Mouse (Mus musculus) forebrain, embryonic 14.5 days (tissue): ENCODE measurements around the gene Pcsk6. TPM values are rescaled to one million over a fixed set of nuclear protein-coding genes. Genes with fewer than 3 reads are reported as not detected.
A peak's percentile ranks its signal among the peaks of the same experiment; 100 is the strongest.
"Not testable (repeated sequence)": the region's sequence is repeated elsewhere in the genome, so short reads cannot be mapped to it uniquely, and the experiment has no call there.

Experiments
- ATAC-seq: fragments of 200-750 bp; cut with Nextera tagmentation; 2 replicates; pipeline ENCODE4 v1.8.0; 2017; ENCODE audit warnings: mild to moderate bottlenecking, moderate library complexity
- DNase-seq: peaks from one replicate; pipeline ENCODE4 v3.0.0-alpha.2; 2015; ENCODE audit warnings: low spot score
- H3K27ac ChIP-seq: fragments of 300-500 bp; sonication (generic); 2 replicates; pipeline ENCODE4 v1.5.1; 2014; ENCODE audit warnings: low read depth, mild to moderate bottlenecking, control low read depth, low read length, moderate library complexity
- H3K27me3 ChIP-seq: fragments of 300-500 bp; sonication (generic); replicated peaks from 2 replicates; pipeline ENCODE4 v1.6.1; 2014; ENCODE audit warnings: low read length, control low read depth, mixed read lengths; ENCODE audit not compliant: control insufficient read depth, insufficient read depth
- H3K36me3 ChIP-seq: fragments of 300-500 bp; sonication (generic); 2 replicates; pipeline ENCODE4 v1.6.1; 2014; ENCODE audit warnings: low read length, control low read depth; ENCODE audit not compliant: control insufficient read depth, insufficient read depth
- H3K4me1 ChIP-seq: fragments of 300-500 bp; sonication (generic); 2 replicates; pipeline ENCODE4 v1.6.1; 2014; ENCODE audit warnings: antibody characterized with exemption, low read length, control low read depth; ENCODE audit not compliant: control insufficient read depth, insufficient read depth
- H3K4me2 ChIP-seq: fragments of 300-500 bp; sonication (generic); 2 replicates; pipeline ENCODE4 v1.6.1; 2014; ENCODE audit warnings: mild to moderate bottlenecking, control low read depth, low read length
- H3K4me3 ChIP-seq: fragments of 300-500 bp; sonication (generic); 2 replicates; pipeline ENCODE4 v1.5.1; 2014; ENCODE audit warnings: low read depth, low read length, control low read depth
- H3K9ac ChIP-seq: fragments of 300-500 bp; sonication (generic); 2 replicates; pipeline ENCODE4 v1.6.1; 2014; ENCODE audit warnings: mild to moderate bottlenecking, low read length, control low read depth, moderate library complexity
- H3K9me3 ChIP-seq: fragments of 300-500 bp; sonication (generic); replicated peaks from 2 replicates; pipeline ENCODE4 v1.6.1; 2016; ENCODE audit warnings: low read length, control low read depth, mixed read lengths; ENCODE audit not compliant: control insufficient read depth
- WGBS: fragments of 180-500 bp; shearing (Covaris S2); extraction: QIAGEN DNeasy Blood & Tissue Kit; methylation state at CpG from one replicate; pipeline ENCODE4 v1.1.7; 2014; 5-methylcytosine and 5-hydroxymethylcytosine counted together
- polyA plus RNA-seq: library from polyadenylated mRNA; unstranded; fragments of >200 nt; fragmentation: Nextera tagmentation; extraction: Ambion mirVana; gene quantifications from 2 replicates; pipeline ENCODE4 v1.2.1, GENCODE M21; 2014

The Pcsk6 gene
- polyA plus RNA-seq, 1 experiment from 2014 or later = 1.4 TPM

DNA sequence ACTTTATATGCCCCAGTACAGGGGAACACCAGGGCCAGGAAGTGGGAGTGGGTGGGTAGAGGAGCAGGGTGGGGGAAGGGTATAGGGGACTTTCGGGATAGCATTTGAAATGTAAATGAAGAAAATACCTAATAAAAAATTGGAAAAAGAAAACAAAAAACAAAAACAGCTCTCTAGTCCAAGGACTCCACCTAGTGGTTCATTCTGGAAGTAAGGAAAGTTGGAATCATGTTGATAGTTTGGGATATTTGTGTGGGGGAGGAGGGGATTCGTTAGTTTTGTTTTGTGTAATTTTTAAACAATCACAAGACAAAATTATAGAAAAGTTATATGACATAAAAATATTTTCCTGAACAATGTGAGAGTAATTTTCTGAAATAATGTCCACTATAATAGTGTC lies 193.8 kb downstream of the Pcsk6 start:
- H3K4me1 ChIP-seq, H3K9me3 ChIP-seq, H3K4me3 ChIP-seq, H3K4me2 ChIP-seq, H3K9ac ChIP-seq, ATAC-seq, H3K27me3 ChIP-seq, H3K27ac ChIP-seq, H3K36me3 ChIP-seq: not testable (repeated sequence)
- 8% methylated on average over 2 of the region's 2 CpGs for WGBS
- peak; percentile 76 for DNase-seq

GRCm38 (mm10) chr7:66058703-66059102 lies 197.2 kb downstream of the Pcsk6 start, which contains the start of gene Snrpa1:
Snrpa1 (plus strand) TSS chr7:66059003.
- Histone ChIP-seq H3K4me3 (peak within 1 kb of the TSS; percentile 89; the same call in 1 of the 2 replicates), H3K36me3 (peaks cover 15% of the 10 kb centered on the region), H3K4me2 (peak within 1 kb of the TSS; percentile 89), H3K4me1 (peaks cover 13% of the 10 kb centered on the region), H3K27ac (no peak within 1 kb of the TSS), H3K9me3 (no peaks in the 10 kb centered on the region), H3K27me3 (no peaks in the 10 kb centered on the region), H3K9ac (peak within 1 kb of the TSS; percentile 96)
- DNase-seq = no peak
- 75% methylated on average over 1 of the region's 1 CpGs for WGBS
- ATAC-seq = no peak

DNA sequence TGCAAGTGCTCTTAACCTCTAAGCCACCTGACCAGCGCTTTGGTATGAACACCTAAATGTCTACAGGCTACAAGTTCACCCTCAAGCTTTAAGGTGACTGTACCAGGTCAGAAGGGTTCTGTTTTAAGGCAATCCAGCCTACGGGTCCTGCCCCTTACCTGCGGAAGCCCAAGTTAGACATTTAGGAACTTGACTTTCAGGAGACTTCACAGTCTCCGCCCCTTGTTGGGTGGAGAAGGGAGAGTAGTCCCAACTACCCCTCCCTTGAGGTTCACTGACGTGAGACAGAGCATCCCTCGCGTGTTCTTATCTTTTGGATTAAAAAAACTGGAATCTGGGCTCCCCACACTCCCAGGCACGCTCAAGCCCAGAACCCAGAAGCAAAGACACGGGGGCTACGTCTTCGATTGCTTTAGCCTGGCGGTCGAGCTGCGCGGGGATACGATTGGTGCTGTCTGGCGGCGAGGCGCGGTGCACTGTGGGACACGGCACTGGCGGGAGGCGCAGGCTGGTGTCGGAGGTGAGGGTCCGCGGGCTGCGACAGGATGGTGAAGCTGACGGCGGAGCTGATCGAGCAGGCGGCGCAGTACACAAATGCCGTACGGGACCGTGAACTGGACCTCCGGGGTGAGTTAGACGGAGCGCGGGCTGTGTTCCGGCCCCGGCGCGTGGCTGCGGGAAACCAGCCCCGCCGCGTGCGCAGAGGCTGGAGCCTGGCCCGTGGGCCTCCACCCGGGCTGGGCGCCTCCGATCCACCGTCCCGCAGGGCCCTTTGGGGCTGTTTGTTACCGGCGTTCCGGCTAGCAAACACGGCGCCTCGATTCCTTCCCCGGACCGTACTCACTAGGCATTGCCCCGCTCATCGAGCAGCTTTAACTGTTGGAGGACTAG lies 198.8 kb downstream of the Pcsk6 start:
- peak; percentile 97 for ATAC-seq

GRCm38 (mm10) chr7:66061057-66061456 lies 199.5 kb downstream of the Pcsk6 start:
- Histone ChIP-seq H3K27ac (no peak overlapping the region), H3K9me3 (no peaks in the 10 kb centered on the region), H3K4me1 (peaks cover 13% of the 10 kb centered on the region), H3K27me3 (no peaks in the 10 kb centered on the region), H3K4me2 (peak overlapping the region; percentile 89), H3K36me3 (peaks cover 33% of the 10 kb centered on the region), H3K4me3 (peak overlapping the region; percentile 89), H3K9ac (peak overlapping the region; percentile 96)
- WGBS = 1% methylated on average over 14 of the region's 14 CpGs
- no peak for DNase-seq
- ATAC-seq = no peak

More for the DNA sequence above, 198.8 kb downstream of the Pcsk6 start:
- Histone ChIP-seq H3K36me3 (peaks cover 28% of the 10 kb centered on the region), H3K9ac (peak overlapping the region; percentile 96), H3K4me3 (peak overlapping the region; percentile 89), H3K4me2 (peak overlapping the region; percentile 89), H3K9me3 (no peaks in the 10 kb centered on the region), H3K27ac (peak overlapping the region; percentile 44; the same call in 1 of the 2 replicates), H3K4me1 (peaks cover 13% of the 10 kb centered on the region), H3K27me3 (no peaks in the 10 kb centered on the region)
- peak; percentile 92 for DNase-seq
- WGBS = under 1% methylated on average over 62 of the region's 64 CpGs

DNA sequence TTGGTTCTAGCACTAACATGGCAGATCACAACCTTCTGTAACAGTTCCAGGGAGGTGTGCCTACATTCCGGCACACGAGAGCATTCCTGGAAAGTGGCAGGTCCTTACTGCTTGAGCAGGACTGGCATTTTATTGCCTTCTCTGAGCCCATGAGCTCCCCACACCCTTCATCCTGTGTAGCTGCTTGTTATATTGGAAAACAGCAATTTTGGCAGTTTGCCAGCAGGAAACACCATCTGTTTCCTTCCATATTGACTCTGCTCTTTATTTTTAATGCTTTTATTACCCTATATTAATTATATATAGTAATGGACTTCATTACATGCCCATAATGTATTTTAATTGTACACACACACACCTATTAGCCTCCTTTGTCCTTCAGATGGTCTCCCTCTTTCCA lies 214.9 kb downstream of the Pcsk6 start:
- H3K4me1 ChIP-seq = peaks cover 14% of the 10 kb centered on the region
- ATAC-seq (no peak), DNase-seq (peak; percentile 75)
- H3K36me3 ChIP-seq = peaks cover 55% of the 10 kb centered on the region
- 0 out of 2 replicates have a peak overlapping the region, but pooled peaks have one; percentile 1 for H3K27ac ChIP-seq
- H3K4me3 ChIP-seq = no peak overlapping the region
- H3K9me3 ChIP-seq = no peaks in the 10 kb centered on the region
- WGBS = 67% methylated on average over 2 of the region's 2 CpGs
- no peaks in the 10 kb centered on the region for H3K27me3 ChIP-seq
- no peak overlapping the region for H3K4me2 ChIP-seq
- H3K9ac ChIP-seq = no peak overlapping the region

GRCm38 (mm10) chr7:66079364-66080230 lies 218.1 kb downstream of the Pcsk6 start, which contains the start of gene Selenos:
Selenos (plus strand) TSS chr7:66079649.
- peak within 1 kb of the TSS; percentile 83 for H3K4me3 ChIP-seq
- peaks cover 49% of the 10 kb centered on the region for H3K36me3 ChIP-seq
- DNase-seq = peak; percentile 99
- H3K27me3 ChIP-seq = no peaks in the 10 kb centered on the region
- under 1% methylated on average over 65 of the region's 65 CpGs for WGBS
- ATAC-seq = peak; percentile 100
- H3K9me3 ChIP-seq = no peaks in the 10 kb centered on the region
- peaks cover 14% of the 10 kb centered on the region for H3K4me1 ChIP-seq
- H3K9ac ChIP-seq = peak within 1 kb of the TSS; percentile 76
- H3K4me2 ChIP-seq = peak within 1 kb of the TSS; percentile 71
- peak within 1 kb of the TSS; percentile 78 for H3K27ac ChIP-seq

GRCm38 (mm10) chr7:66080231-66080613 lies 218.7 kb downstream of the Pcsk6 start:
- no peaks in the 10 kb centered on the region for H3K27me3 ChIP-seq
- H3K4me2 ChIP-seq = peak overlapping the region; percentile 71
- DNase-seq (peak; percentile 17), ATAC-seq (no peak)
- peak overlapping the region; percentile 83 for H3K4me3 ChIP-seq
- peak overlapping the region; percentile 76 for H3K9ac ChIP-seq
- peaks cover 48% of the 10 kb centered on the region for H3K36me3 ChIP-seq
- H3K4me1 ChIP-seq = peaks cover 14% of the 10 kb centered on the region
- H3K27ac ChIP-seq = no peak overlapping the region
- H3K9me3 ChIP-seq = no peaks in the 10 kb centered on the region
- WGBS = 38% methylated on average over 5 of the region's 5 CpGs

DNA sequence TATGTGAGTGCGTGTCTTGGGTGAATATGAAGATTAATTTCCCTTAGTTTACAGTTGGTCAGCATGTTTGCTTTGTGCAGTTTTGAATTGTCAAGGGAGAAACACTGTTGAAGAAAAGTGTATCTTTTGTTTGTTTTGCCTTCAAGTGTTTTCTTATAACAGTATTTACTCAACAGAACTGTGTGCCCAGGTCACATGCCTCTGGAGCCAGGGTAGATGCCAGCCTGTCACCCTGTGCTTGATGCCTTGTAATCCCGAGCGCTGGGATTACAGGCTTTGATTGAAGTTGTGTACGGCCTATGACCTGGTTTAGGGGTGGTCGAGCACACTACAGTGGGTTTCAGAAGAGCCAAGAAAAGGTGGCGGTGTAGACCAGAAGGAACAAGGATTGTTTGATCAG lies 222.2 kb downstream of the Pcsk6 start:
- H3K27me3 ChIP-seq = no peaks in the 10 kb centered on the region
- 92% methylated on average over 6 of the region's 6 CpGs for WGBS
- peaks cover 64% of the 10 kb centered on the region for H3K36me3 ChIP-seq
- H3K9me3 ChIP-seq = no peaks in the 10 kb centered on the region
- H3K4me2 ChIP-seq = no peak overlapping the region
- peaks cover 13% of the 10 kb centered on the region for H3K4me1 ChIP-seq
- no peak overlapping the region for H3K9ac ChIP-seq
- ATAC-seq = no peak
- no peak overlapping the region for H3K4me3 ChIP-seq
- DNase-seq = no peak
- no peak overlapping the region for H3K27ac ChIP-seq
